Mouse (Mus musculus) skeletal muscle tissue, adult 2 months (tissue): ENCODE results near the gene Bmp5.
"Not testable (repeated sequence)": the region's sequence is repeated elsewhere in the genome, so short reads cannot be mapped to it uniquely, and the experiment has no call there.

Experiments
- DNase-seq: peaks from one replicate; pipeline ENCODE4 v3.0.0-alpha.2; 2012; ENCODE audit warnings: low read depth, low spot score

Gene Bmp5

GRCm38 (mm10) chr9:75775129-75775845, at the start of gene Bmp5:
Gene Bmp5 (plus strand): TSS chr9:75775364.
- no peak for DNase-seq

GRCm38 (mm10) chr9:75760075-75760474, 15.1 kb upstream of the Bmp5 start:
- no peak for DNase-seq

GRCm38 (mm10) chr9:75761567-75761966, 13.6 kb upstream of the Bmp5 start:
- DNase-seq, result no peak

DNA sequence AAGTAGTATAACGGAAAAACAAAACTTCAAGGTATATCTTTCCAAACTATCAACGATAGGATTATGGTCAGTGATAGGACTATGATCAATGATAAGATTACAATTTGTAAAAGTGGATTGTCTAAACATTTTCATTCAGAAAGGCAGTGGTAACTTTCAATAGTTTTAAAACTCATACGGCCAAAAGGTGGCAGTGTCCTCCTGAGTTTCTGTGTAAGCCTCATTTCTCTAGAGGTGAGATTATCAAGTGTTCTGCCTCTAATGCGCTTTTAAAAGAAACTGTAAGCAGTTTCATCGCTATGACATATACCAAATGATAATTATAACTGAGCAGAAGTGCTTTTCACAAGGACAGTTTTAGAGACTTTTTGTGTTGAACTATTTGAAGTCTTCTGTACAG, 12.7 kb upstream of the Bmp5 start:
- no peak for DNase-seq

GRCm38 (mm10) chr9:75764792-75765191, 10.4 kb upstream of the Bmp5 start:
- DNase-seq, result no peak

DNA sequence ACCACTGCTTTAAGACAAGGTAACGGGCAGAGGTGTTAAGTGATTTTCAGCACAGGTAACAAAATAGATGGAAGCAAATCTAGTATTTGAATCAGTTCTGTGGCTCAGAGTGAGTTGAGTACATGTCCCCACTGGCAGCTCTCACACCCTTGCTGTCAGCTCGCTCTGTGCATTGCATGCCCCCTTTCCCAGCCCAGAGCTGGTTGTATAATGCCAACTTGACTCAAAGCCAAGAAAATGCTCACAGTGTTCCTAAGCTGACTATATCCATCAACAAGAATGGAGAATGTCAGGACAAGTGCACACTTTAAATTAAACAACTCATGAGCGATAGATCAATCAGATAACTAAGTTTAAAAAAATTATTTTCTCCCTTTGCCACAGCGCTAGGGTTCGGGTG, 8.6 kb upstream of the Bmp5 start:
- DNase-seq, result no peak

DNA sequence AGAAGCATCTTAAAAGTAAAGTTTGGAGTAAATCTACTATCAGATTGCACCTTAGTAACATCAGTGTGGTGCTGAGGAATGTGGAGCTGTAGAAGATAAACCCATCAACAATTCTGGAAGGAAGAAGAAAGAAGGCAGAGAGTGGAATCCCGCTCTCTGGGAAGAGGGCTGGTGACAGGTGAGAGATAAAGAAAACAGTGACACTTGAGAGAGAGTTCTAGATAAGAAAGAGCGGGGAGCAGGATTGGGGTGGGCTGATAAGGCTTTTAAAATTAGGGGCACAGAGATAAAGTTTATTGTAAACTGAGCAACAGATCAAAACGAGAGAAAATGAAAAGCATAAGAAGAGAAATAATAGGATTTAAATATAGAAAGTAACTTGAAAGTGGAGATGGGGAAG, 6.1 kb upstream of the Bmp5 start:
- no peak for DNase-seq

DNA sequence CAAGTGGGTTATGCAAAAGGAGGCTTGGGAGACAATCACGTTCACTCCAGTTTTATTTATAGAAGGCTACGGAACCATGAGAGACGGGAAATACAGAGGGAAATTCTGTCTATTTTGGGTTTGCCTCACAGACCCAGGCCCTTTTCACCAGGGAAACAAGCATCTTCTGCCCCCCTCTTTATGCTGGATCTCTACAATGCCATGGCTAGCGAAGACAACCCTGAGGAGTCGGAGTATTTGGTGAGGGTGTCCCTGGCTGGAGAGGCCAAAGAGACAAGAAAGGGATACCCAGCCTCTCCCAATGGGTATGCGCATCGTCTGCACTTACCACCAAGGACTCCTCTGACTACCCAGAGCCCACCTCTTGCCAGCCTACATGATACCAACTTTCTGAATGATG, 989 bp downstream of the Bmp5 start:
- DNase-seq, result no peak

DNA sequence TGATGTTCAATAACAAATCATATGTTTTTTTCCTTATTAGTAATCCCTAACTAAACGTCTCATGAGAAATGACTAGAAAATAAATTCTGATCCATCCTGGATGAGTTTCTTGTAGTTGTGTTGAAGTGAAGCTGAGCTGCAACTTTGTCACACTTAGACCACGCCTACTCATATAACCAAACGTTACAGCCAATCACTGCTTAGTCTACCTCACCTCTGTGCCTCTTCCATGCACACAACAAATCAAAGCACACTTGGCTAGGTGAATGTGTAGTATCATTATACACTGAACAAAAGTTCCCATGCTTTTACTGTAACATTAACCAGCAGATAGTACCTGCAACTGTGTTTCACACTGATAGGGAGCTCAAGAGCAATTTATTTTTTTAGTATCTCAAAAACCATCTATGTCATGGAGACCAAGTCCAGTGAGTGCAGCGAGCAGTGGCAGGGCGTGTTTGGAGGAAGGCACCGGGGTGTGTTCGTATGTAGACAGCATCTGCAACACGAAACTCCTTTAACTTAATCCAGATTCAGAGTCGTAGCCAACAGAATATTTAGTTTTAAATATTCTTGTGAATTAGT, 3.7 kb downstream of the Bmp5 start:
- peak; percentile 24 for DNase-seq

DNA sequence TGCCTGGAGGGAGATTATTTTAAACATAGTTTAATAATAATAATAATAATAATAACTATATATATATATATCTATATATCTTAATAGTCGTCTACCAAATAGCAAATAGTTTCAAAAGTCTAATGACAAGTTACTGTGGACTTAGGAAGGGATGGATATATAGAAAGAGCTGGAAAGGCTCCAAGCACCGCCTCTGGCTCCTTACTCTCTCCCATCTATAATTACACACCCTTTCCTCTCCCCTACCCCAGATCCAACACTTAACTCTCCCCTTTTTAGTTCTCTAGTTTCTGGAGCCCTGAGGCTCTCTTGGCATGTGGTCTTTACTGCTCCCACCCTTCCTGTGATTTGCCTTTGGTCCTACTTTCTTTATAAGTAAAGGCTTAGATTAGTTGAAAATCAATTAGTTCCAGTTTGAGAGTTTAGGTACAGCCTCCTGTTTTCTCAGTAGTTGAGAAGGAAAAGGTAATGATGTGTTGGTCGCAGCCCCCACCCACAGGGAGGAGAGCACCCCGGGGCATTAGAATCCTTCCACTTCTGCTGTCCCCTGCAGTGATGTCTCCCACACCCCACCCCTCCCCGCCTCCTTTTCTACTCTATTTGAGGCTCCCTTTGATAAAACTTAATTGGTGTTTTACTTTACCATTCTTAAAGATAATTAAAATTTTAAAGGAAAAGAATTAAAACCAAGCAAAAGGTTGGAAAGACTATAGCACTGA, 5.6 kb downstream of the Bmp5 start:
- no peak for DNase-seq

DNA sequence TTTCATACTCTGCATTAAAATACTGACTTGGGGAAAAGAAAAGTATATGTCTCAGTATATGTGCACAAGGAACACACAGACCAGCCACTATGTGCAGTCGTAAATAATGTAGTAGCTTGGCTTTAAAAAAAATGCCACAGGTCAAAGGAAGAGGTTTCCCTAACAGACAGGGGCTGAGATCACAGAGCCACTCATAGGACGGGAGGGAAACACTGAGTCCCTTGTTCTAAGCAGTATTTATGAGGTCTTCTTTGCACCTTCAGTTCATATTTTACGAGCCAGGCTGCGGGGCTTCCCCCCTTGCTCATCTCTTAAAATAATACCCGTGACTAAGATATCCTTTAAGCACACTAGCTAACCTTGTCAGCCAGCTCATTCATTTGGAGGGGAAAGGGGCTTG, 6.4 kb downstream of the Bmp5 start:
- DNase-seq, result no peak

DNA sequence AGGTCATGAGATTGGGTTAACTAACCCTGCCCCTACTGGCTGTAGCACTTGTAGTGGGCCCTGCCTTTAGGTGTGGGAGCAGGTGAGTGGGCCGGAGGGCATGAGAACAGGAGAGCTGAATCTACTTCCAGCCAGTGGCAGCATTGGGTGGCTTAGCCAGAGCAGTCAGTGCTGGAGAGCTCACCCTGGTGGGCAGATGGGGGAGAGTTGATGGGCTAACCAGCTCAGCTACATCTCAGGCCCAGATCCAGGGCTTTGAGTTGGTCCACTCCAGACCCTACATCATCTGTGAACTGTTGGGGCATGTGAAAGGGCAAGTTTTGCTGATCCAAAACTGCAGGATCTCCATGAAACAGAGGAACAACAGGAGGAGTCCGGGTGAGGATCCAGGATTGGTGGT, 8.4 kb downstream of the Bmp5 start:
- DNase-seq, result no peak

GRCm38 (mm10) chr9:75785959-75786358, 10.8 kb downstream of the Bmp5 start:
- no peak for DNase-seq

- no peak for DNase-seq
Observed at GRCm38 (mm10) chr9:75787121-75787520, 12.0 kb downstream of the Bmp5 start.

- no peak for DNase-seq
Observed at GRCm38 (mm10) chr9:75789879-75790428, 14.8 kb downstream of the Bmp5 start.

GRCm38 (mm10) chr9:75804940-75805339, 29.8 kb downstream of the Bmp5 start:
- DNase-seq, result no peak

DNA sequence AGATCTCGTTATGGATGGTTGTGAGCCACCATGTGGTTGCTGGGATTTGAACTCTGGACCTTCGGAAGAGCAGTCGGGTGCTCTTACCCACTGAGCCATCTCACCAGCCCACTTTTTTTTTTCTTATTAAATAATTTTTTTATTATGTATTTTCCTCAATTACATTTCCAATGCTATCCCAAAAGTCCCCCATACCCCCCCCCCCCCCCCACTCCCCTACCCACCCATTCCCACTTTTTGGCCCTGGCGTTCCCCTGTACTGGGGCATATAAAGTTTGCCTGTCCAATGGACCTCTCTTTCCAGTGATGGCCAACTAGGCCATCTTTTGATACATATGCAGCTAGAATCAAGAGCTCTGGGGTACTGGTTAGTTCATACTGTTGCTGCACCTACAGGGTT, 33.0 kb downstream of the Bmp5 start:
- DNase-seq, result not testable (repeated sequence)

- DNase-seq, result no peak
Observed at GRCm38 (mm10) chr9:75808659-75809058, 33.5 kb downstream of the Bmp5 start.

DNA sequence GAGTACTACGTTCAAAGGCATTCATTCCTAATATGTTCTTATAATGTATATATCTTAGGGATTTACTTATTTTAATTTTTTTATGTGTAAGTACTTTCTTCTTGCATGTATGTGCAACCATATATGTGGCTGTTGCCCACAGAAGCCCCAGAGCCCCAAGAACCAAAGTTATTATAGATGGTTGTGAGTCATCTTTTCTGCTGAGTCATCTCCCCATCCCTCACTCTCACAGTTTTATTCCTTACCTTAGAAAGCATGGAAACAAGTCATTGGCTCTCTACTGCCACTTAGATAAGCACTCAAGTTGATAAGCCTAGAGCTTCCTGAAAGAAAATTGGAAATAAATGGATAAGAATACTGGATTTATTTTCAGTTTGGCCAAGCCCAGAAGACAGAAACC, 40.0 kb downstream of the Bmp5 start:
- no peak for DNase-seq

GRCm38 (mm10) chr9:75818400-75818799, 43.2 kb downstream of the Bmp5 start:
- no peak for DNase-seq

- no peak for DNase-seq
Observed at GRCm38 (mm10) chr9:75832468-75832867, 57.3 kb downstream of the Bmp5 start.

GRCm38 (mm10) chr9:75833189-75833732, 58.1 kb downstream of the Bmp5 start:
- peak; percentile 20 for DNase-seq
